Mouse (Mus musculus) heart, embryonic 10.5 days (tissue): Measurements from ENCODE around the gene Fam78b. TPM values are rescaled to one million over a fixed set of nuclear protein-coding genes. Genes with fewer than 3 reads are reported as not detected.

Experiments
- DNase-seq: peaks from one replicate; pipeline ENCODE4 v3.0.0-alpha.2; 2017; ENCODE audit warnings: low spot score
- H3K27ac ChIP-seq: fragments of 300-500 bp; sonication (generic); 2 replicates; pipeline ENCODE4 v1.5.1; 2016; ENCODE audit warnings: mild to moderate bottlenecking
- H3K27me3 ChIP-seq: fragments of 300-500 bp; sonication (generic); 2 replicates; pipeline ENCODE4 v1.6.1; 2016; ENCODE audit warnings: mild to moderate bottlenecking; ENCODE audit not compliant: poor library complexity, insufficient read depth, severe bottlenecking
- H3K36me3 ChIP-seq: fragments of 300-500 bp; sonication (generic); 2 replicates; pipeline ENCODE4 v1.6.1; 2016; ENCODE audit warnings: mild to moderate bottlenecking, moderate library complexity
- H3K4me1 ChIP-seq: fragments of 300-500 bp; sonication (generic); 2 replicates; pipeline ENCODE4 v1.6.1; 2016; ENCODE audit warnings: mild to moderate bottlenecking
- H3K4me3 ChIP-seq: fragments of 300-500 bp; sonication (generic); 2 replicates; pipeline ENCODE4 v1.5.1; 2016; ENCODE audit warnings: mild to moderate bottlenecking, moderate library complexity
- H3K9me3 ChIP-seq: fragments of 300-500 bp; sonication (generic); 2 replicates; pipeline ENCODE4 v1.6.1; 2016; ENCODE audit warnings: mild to moderate bottlenecking, moderate library complexity
- WGBS: fragments of 180-500 bp; shearing (Covaris S2); methylation state at CpG from one replicate; pipeline ENCODE4 v1.1.7; 2016; 5-methylcytosine and 5-hydroxymethylcytosine counted together
- polyA plus RNA-seq: library from polyadenylated mRNA; unstranded; fragments of >200 nt; fragmentation: Nextera tagmentation; extraction: Ambion mirVana; gene quantifications from 2 replicates; pipeline ENCODE4 v1.2.1, GENCODE M21; 2016

Fam78b gene
- polyA plus RNA-seq, 1 experiment from 2014 or later, result 0.16 TPM

GRCm38 (mm10) chr1:167046169-167046927, 45.1 kb downstream of the Fam78b start:
- 49% methylated on average over 10 of the region's 10 CpGs for WGBS
- no peak for DNase-seq
- no peak overlapping the region for H3K4me3 ChIP-seq
- no peak overlapping the region for H3K27ac ChIP-seq
- H3K4me1 ChIP-seq, result no peaks in the 10 kb centered on the region; the same call in 1 of the 2 replicates
- no peaks in the 10 kb centered on the region for H3K36me3 ChIP-seq
- H3K27me3 ChIP-seq, result no peaks in the 10 kb centered on the region
- H3K9me3 ChIP-seq, result no peaks in the 10 kb centered on the region

- WGBS, result 84% methylated on average over 3 of the region's 3 CpGs
- Histone ChIP-seq H3K9me3 (no peaks in the 10 kb centered on the region), H3K27me3 (no peaks in the 10 kb centered on the region), H3K36me3 (no peaks in the 10 kb centered on the region), H3K27ac (no peak overlapping the region), H3K4me3 (no peak overlapping the region), H3K4me1 (no peaks in the 10 kb centered on the region; the same call in 1 of the 2 replicates)
- no peak for DNase-seq
These were observed 49.6 kb downstream of the Fam78b start for GRCm38 (mm10) chr1:167050859-167051258.

DNA sequence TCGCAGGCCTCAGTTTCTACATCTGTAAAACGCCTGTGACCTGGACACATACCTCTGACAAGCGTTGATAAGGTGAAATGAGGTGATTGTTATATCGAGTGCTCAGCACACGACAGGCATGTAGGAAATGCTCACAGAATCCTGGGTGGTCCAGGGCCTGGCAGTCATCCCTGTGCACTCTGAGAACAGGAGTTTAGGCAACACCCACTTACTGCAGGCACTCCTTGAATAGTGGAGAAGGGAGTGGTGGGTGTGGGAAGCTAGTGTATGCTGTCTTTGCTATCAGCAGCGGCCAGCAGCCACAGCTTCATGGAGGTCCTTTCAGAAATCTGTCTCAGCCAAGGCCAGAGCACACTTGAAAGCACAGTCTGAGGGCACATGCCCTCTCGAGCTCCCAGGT, 52.8 kb downstream of the Fam78b start:
- no peaks in the 10 kb centered on the region for H3K9me3 ChIP-seq
- no peaks in the 10 kb centered on the region for H3K36me3 ChIP-seq
- H3K4me1 ChIP-seq, result no peaks in the 10 kb centered on the region
- H3K27me3 ChIP-seq, result no peaks in the 10 kb centered on the region
- no peak overlapping the region for H3K4me3 ChIP-seq
- no peak overlapping the region for H3K27ac ChIP-seq
- DNase-seq, result no peak
- WGBS, result 66% methylated on average over 7 of the region's 7 CpGs

DNA sequence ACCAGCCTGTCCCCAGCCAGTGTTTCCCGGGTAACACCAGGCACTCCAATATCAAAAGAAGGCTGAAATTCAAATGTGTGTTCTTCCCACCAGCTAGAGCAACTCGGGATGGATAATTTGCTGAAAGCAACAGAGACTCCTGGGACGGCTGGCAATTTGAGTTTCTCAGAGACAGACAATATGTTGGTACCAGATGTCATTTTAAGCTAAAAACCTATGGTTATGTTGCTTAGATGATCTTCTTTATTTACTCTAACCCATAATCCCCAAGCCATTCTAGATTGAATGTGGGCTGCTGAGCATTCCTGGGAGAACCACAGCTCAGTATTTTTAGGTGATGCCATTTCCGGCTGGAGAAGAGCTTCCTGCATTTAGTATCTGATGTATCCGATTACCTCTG, 56.3 kb downstream of the Fam78b start:
- no peak overlapping the region for H3K4me3 ChIP-seq
- DNase-seq, result no peak
- H3K27ac ChIP-seq, result no peak overlapping the region
- WGBS, result 71% methylated on average over 5 of the region's 5 CpGs
- no peaks in the 10 kb centered on the region for H3K36me3 ChIP-seq
- no peaks in the 10 kb centered on the region for H3K27me3 ChIP-seq
- no peaks in the 10 kb centered on the region for H3K4me1 ChIP-seq
- no peaks in the 10 kb centered on the region for H3K9me3 ChIP-seq

GRCm38 (mm10) chr1:167059550-167060285, 58.5 kb downstream of the Fam78b start:
- Histone ChIP-seq H3K27ac (no peak overlapping the region), H3K27me3 (no peaks in the 10 kb centered on the region)

GRCm38 (mm10) chr1:167063971-167064370, 62.8 kb downstream of the Fam78b start:
- H3K27ac ChIP-seq, result no peak overlapping the region
- no peak overlapping the region for H3K4me3 ChIP-seq
- H3K27me3 ChIP-seq, result no peaks in the 10 kb centered on the region
- no peak for DNase-seq
- no peaks in the 10 kb centered on the region for H3K36me3 ChIP-seq
- 64% methylated on average over 4 of the region's 4 CpGs for WGBS
- H3K9me3 ChIP-seq, result no peaks in the 10 kb centered on the region
- H3K4me1 ChIP-seq, result no peaks in the 10 kb centered on the region

More at GRCm38 (mm10) chr1:167059550-167060285, 58.5 kb downstream of the Fam78b start:
- Histone ChIP-seq H3K4me3 (no peak overlapping the region), H3K36me3 (no peaks in the 10 kb centered on the region), H3K9me3 (no peaks in the 10 kb centered on the region), H3K4me1 (no peaks in the 10 kb centered on the region)
- no peak for DNase-seq
- WGBS, result 64% methylated on average over 9 of the region's 9 CpGs

DNA sequence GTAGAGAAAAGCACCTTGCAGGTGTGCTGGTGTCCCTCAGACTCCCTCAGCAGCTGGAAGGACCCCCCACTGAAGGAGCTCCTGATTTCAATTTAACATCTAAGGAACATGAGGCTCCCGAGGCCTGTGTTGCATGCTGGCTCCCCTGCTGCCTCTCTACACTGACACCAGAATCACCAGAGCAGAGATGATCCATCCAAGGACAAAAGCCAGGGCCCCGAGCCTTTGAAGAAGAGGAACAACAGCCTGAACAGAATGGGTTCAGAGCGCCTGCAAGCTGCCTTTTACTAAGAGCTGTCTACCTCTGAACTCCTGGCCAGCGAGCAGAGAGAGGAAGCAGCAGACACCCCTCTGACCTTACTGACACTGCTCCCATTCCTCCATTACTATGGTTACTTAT, 64.3 kb downstream of the Fam78b start:
- no peak for DNase-seq
- H3K9me3 ChIP-seq, result no peaks in the 10 kb centered on the region
- WGBS, result 38% methylated on average over 4 of the region's 4 CpGs
- H3K27me3 ChIP-seq, result no peaks in the 10 kb centered on the region
- H3K4me3 ChIP-seq, result no peak overlapping the region
- H3K27ac ChIP-seq, result no peak overlapping the region
- H3K36me3 ChIP-seq, result no peaks in the 10 kb centered on the region
- H3K4me1 ChIP-seq, result peaks cover 6% of the 10 kb centered on the region; the same call in 1 of the 2 replicates

DNA sequence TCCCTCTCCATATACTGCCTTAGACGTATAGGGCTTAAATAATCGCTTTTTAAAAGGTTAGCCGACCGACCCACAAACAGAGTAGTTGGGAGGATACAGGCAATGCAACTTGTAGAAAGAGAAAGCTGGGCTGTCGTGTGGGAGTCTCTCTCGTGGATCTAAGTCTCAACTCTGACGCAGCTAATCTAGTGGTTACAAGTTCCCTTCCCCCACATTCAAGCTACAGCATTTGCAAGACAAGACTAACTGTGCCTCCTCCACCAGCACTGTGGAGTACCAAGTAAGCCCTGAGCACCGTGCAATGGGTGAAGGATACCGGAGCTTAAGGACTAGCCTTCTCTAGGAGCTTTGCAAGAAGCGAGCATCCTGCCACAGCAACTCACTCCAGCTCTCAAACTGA, 64.8 kb downstream of the Fam78b start:
- Histone ChIP-seq H3K36me3 (no peaks in the 10 kb centered on the region), H3K27ac (no peak overlapping the region), H3K4me1 (peaks cover 6% of the 10 kb centered on the region; the same call in 1 of the 2 replicates), H3K4me3 (no peak overlapping the region), H3K9me3 (no peaks in the 10 kb centered on the region), H3K27me3 (no peaks in the 10 kb centered on the region)
- 61% methylated on average over 10 of the region's 10 CpGs for WGBS
- no peak for DNase-seq

GRCm38 (mm10) chr1:167066933-167067341, 65.7 kb downstream of the Fam78b start:
- H3K4me1 ChIP-seq, result peaks cover 6% of the 10 kb centered on the region; the same call in 1 of the 2 replicates
- H3K9me3 ChIP-seq, result no peaks in the 10 kb centered on the region
- H3K36me3 ChIP-seq, result no peaks in the 10 kb centered on the region
- 72% methylated on average over 9 of the region's 9 CpGs for WGBS
- no peak for DNase-seq
- no peak overlapping the region for H3K27ac ChIP-seq
- no peaks in the 10 kb centered on the region for H3K27me3 ChIP-seq
- no peak overlapping the region for H3K4me3 ChIP-seq

DNA sequence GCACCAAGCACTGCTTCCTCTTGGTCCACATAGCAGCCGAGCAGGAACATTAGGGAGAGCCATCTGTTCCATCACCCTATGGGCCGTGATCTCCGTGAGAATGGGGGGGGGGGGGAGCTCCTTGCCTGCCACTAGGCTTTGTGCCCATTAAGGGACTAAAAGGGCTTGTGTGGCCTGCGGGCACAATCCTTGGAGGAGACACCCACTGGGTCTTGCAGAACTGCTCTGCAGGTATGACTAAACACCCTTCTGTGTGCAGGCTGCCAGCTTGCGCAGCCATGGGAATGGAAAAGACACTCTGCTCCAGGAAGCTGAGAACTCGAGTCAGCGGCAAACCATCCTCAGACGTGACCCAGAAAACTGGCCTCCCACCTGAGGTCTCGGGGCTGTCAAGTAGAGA, 68.5 kb downstream of the Fam78b start:
- no peaks in the 10 kb centered on the region for H3K27me3 ChIP-seq
- H3K27ac ChIP-seq, result no peak overlapping the region
- DNase-seq, result no peak
- WGBS, result 49% methylated on average over 9 of the region's 9 CpGs
- H3K4me1 ChIP-seq, result peaks cover 6% of the 10 kb centered on the region; the same call in 1 of the 2 replicates
- no peaks in the 10 kb centered on the region for H3K9me3 ChIP-seq
- no peak overlapping the region for H3K4me3 ChIP-seq
- no peaks in the 10 kb centered on the region for H3K36me3 ChIP-seq

DNA sequence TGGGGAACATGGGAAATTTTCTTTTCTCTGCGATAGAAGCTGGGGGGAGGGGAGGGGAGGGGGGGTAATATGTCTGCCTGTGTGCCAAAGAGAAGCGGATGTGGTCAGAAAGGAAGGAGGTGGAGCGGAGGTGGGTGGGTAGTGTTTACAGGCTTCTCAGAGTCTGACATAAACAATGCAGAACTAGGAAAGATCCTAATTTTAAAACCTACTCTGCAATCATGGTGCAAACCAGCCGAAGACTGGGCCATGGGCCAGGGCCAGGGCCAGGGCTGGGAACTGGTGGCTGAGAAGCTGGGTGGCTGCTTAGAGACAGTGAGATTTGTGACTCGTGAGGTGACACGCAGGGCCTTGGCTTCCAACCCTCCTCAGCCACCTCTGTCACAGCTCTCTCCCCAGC, 69.1 kb downstream of the Fam78b start:
- 58% methylated on average over 6 of the region's 6 CpGs for WGBS
- DNase-seq, result no peak
- Histone ChIP-seq H3K4me3 (no peak overlapping the region), H3K36me3 (no peaks in the 10 kb centered on the region), H3K27me3 (no peaks in the 10 kb centered on the region), H3K27ac (no peak overlapping the region), H3K4me1 (peaks cover 6% of the 10 kb centered on the region; the same call in 1 of the 2 replicates), H3K9me3 (no peaks in the 10 kb centered on the region)

DNA sequence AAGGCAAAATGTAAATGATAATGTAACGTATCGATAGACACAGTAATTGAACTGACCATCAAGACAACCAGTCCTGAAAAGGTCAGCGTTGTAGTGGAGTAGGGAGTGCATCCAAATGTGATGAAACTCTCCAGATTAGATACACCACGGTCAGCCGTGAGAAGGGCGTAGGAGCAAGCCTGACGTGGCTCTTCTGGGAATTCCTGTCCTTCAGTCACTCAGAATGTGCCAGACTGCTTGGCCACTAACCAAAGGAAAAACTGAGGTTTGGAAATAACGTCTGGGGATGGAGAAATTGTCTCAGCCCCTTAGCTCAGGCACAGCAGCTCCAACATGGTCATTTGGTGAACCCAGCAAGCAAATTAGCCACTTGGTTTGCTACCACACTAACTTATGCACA, 74.5 kb downstream of the Fam78b start:
- H3K27me3 ChIP-seq, result no peaks in the 10 kb centered on the region
- no peaks in the 10 kb centered on the region for H3K4me1 ChIP-seq
- H3K9me3 ChIP-seq, result no peaks in the 10 kb centered on the region
- no peak overlapping the region for H3K27ac ChIP-seq
- DNase-seq, result no peak
- no peaks in the 10 kb centered on the region for H3K36me3 ChIP-seq
- 67% methylated on average over 8 of the region's 8 CpGs for WGBS
- no peak overlapping the region for H3K4me3 ChIP-seq

- WGBS, result 22% methylated on average over 5 of the region's 5 CpGs
- no peak overlapping the region for H3K27ac ChIP-seq
- no peak for DNase-seq
These were observed 78.3 kb downstream of the Fam78b start for GRCm38 (mm10) chr1:167079476-167079875.

More at GRCm38 (mm10) chr1:167079476-167079875, 78.3 kb downstream of the Fam78b start:
- Histone ChIP-seq H3K4me1 (no peaks in the 10 kb centered on the region), H3K4me3 (no peak overlapping the region), H3K9me3 (no peaks in the 10 kb centered on the region), H3K36me3 (no peaks in the 10 kb centered on the region), H3K27me3 (no peaks in the 10 kb centered on the region)
